Mouse (Mus musculus) hematopoietic multipotent progenitor cell, adult 10-12 weeks (in vitro differentiated cells): ENCODE data around the gene Acp2. TPM values are rescaled to one million over a fixed set of nuclear protein-coding genes. Genes with fewer than 3 reads are reported as not detected.

Experiments
- polyA plus RNA-seq: library from polyadenylated mRNA; stranded (reverse); fragments of >175 nt; gene quantifications from 2 replicates; pipeline ENCODE4 v1.2.3, GENCODE M21; 2012; ENCODE audit warnings: low replicate concordance

The Acp2 gene
- polyA plus RNA-seq = 5.7 and 18.6 TPM in 2 replicates

GRCm38 (mm10) chr2:91202222-91202971, at the start of gene Acp2, which contains the start of gene Nr1h3:
Gene Acp2, plus strand, starts transcription at chr2:91202885.
Gene Nr1h3, minus strand, starts transcription at chr2:91202834.

DNA sequence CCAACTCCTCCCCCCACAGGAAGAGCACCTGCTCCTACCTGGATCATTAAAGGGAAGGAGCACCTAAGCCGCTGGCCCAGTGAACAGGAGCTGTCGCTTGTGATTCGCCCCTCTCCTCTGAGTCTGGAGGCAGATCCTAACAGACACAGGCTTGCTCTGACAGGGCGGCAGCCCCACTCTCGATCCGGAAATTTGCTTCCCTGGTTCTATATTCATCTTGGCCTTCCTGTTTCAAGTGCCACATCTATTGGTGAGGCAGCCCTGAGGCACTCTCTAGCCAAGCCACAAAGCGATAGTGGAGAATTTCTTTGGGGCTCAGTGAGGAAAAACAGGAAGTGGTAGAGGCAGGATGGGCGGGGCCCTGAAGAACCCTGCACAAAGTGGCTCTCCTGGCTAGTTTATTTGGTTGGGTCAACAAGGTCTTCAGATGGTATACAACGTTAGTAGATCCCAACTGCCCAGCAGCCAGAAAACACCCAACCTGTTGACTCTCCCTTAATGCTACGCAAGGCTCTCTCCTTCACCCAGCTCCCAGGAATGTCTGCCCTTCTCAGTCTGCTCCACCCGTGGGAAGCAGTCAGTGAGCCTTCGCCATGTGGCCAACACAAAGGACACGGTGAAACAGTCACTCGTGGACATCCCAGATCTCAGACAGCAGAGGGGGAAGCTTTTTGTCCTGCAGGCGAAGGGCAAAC, 18.8 kb upstream of the Acp2 start, which contains the start of gene Madd:
TSS of gene Madd (minus strand) at position 127 of the 695 bp plus-strand sequence.

DNA sequence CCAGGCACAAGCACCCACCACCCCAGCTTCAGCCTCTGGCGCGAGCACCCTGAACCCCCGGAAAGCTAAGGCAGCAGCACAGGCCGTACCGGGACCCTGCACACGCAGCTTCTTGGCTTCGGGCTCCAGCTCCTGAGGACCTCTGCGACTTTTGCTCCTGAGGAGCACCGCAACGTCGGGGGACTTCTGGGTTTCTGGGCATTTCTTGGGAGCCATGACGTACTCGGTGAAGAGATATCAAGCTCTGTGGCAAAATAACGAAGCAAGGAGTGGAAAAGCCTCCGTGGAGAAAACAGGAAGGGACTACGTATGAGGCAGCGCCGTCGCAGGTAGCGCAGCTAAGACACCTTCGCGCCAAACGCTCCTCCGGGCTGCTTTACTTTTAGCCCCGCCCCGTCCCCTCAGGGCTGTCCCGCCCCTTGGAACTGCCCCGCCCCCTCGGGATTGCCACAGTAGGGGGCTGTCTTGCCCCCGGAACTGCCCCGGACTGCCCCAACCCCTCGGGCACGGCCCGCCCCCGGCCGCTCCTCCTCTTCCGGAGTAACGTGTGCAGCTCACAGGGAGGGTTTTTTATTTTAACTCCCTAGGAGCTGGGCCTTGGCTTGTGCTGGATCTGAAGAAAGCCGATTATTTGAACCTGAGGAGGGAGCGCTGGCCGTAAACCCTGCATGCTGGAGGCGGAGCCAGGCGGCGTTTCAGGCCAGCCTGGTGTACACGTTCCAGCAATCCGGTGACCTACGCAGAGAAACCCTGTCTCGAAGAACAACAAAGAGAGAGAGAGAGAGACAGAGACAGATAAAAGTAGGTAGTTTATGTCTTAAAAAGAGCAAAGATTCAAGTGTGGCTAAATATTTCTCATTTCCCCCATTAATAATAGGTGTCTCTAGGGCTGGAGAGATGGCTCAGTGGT, 34.2 kb downstream of the Acp2 start, which contains the start of gene Ddb2:
TSS of gene Ddb2 (minus strand) at position 382 of the 910 bp plus-strand sequence.

DNA sequence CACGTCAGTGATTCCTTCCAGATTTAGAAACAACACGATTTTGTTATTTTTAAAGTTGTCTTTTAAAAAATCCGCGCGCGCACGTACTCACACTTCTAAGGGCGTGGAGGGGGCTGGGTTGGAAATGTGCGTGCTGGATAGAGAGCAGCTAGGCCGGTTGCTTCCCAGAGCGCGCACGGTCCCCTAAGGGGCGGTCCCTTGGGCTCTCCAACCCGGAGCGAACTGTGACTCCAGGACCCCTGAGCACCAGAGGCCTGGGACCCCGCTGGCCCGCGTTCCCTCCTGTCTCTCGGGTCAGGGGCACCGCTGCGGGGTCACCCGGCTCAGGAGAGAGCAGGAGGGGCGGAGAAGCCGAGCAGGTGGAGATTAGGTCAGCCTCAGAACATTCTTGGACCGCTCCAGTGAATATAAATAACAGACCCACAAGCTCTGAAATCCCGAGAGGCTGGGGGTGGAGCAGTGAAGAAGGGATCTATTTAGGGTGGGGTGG, 53.0 kb downstream of the Acp2 start, which contains the start of gene Pacsin3:
TSS of gene Pacsin3 (plus strand) at position 294 of the 490 bp plus-strand sequence.

Other genes starting within 250 kb of the Acp2 start
- 0.22 and 0.65 TPM in 2 replicates for gene Rapsn, start 167.3 kb upstream of the Acp2 start, polyA plus RNA-seq
- gene Psmc3, start 148.9 kb upstream of the Acp2 start, polyA plus RNA-seq = 31.1 and 68.8 TPM in 2 replicates
- 22.5 and 23.9 TPM in 2 replicates for gene Slc39a13, start 132.5 kb upstream of the Acp2 start, polyA plus RNA-seq
- 190 and 386 TPM in 2 replicates for gene Spi1, start 120.5 kb upstream of the Acp2 start, polyA plus RNA-seq
- gene Mybpc3, start 84.7 kb upstream of the Acp2 start, polyA plus RNA-seq = 0.30 and 0.33 TPM in 2 replicates
- gene Madd, start 19.0 kb upstream of the Acp2 start, polyA plus RNA-seq = 28.9 and 50.3 TPM in 2 replicates
- gene Nr1h3, start 51 bp upstream of the Acp2 start, polyA plus RNA-seq = 13.1 and 25.5 TPM in 2 replicates
- 3.3 and 5.3 TPM in 2 replicates for gene Ddb2, start 34.1 kb downstream of the Acp2 start, polyA plus RNA-seq
- gene Pacsin3, start 53.1 kb downstream of the Acp2 start, polyA plus RNA-seq = 0.75 and 1.3 TPM in 2 replicates
- gene Arfgap2, start 62.1 kb downstream of the Acp2 start, polyA plus RNA-seq = 9.9 and 33.5 TPM in 2 replicates
- 4.0 and 6.3 TPM in 2 replicates for gene 1110051M20Rik, start 241.8 kb downstream of the Acp2 start, polyA plus RNA-seq